Mouse (Mus musculus): ENCODE data around the gene Baz2b.

- TF ChIP-seq CTCF (IDR thresholded peaks at IDR 0.05; ENCODE audit: low read depth) (no peak), EP300 (IDR thresholded peaks at IDR 0.05; ENCODE audit: low read depth) (no peak)
Measured at GRCm38 (mm10) chr2:60176087-60176486, 33.6 kb downstream of the Baz2b start.

Data from liver, postnatal 0 days (tissue).